Mouse (Mus musculus) E14TG2a.4 (cell line): ENCODE measurements around the gene Larp4b.
A peak's percentile ranks its signal among the peaks of the same experiment; 100 is the strongest.

ENCODE experiments used
- H3K27me3 ChIP-seq: 2 replicates; pipeline ENCODE4 v1.6.1; 2014; ENCODE audit warnings: low read length, control low read depth; ENCODE audit not compliant: insufficient read depth
- H3K36me3 ChIP-seq: 2 replicates; pipeline ENCODE4 v1.6.1; 2014; ENCODE audit warnings: low read length, control low read depth; ENCODE audit not compliant: insufficient read depth
- H3K4me1 ChIP-seq: replicated peaks from 2 replicates; pipeline ENCODE4 v1.6.1; 2014; ENCODE audit warnings: low read depth, low read length, control low read depth
- H3K4me3 ChIP-seq: replicated peaks from 2 replicates; pipeline ENCODE4 v1.5.1; 2014; ENCODE audit warnings: mild to moderate bottlenecking, low read length
- H3K9me3 ChIP-seq: 2 replicates; pipeline ENCODE4 v1.6.1; 2014; ENCODE audit warnings: low read length, control low read depth
- CTCF ChIP-seq: conservative IDR thresholded peaks from 2 replicates; pipeline ENCODE4 v1.5.1; 2014; ENCODE audit warnings: low read length
- NANOG ChIP-seq: IDR thresholded peaks from 2 replicates; pipeline ENCODE4 v1.6.1; 2014; ENCODE audit warnings: borderline replicate concordance, low read length, mixed read lengths
- POU5F1 ChIP-seq: IDR thresholded peaks from 2 replicates; pipeline ENCODE4 v1.6.1; 2014; ENCODE audit warnings: low read length, borderline replicate concordance

The Larp4b gene

GRCm38 (mm10) chr13:9178270-9178669 is 84.6 kb downstream of the Larp4b start:
- Histone ChIP-seq H3K27me3 (no peaks in the 10 kb centered on the region), H3K9me3 (no peaks in the 10 kb centered on the region), H3K4me3 (no peak overlapping the region), H3K4me1 (peaks cover 22% of the 10 kb centered on the region), H3K36me3 (peaks cover 27% of the 10 kb centered on the region)
- no peak for TF ChIP-seq NANOG
- no peak for TF ChIP-seq POU5F1
- no peak for TF ChIP-seq CTCF

- TF ChIP-seq POU5F1 (no peak), CTCF (no peak), NANOG (no peak)
- H3K36me3 ChIP-seq: peaks cover 23% of the 10 kb centered on the region
- peaks cover 20% of the 10 kb centered on the region for H3K4me1 ChIP-seq
- no peaks in the 10 kb centered on the region for H3K27me3 ChIP-seq
- no peaks in the 10 kb centered on the region for H3K9me3 ChIP-seq
- no peak overlapping the region for H3K4me3 ChIP-seq
Observed at GRCm38 (mm10) chr13:9178718-9179117, 85.0 kb downstream of the Larp4b start.

- Histone ChIP-seq H3K27me3 (no peaks in the 10 kb centered on the region), H3K4me3 (no peak overlapping the region; the same call in 1 of the 2 replicates), H3K4me1 (peaks cover 21% of the 10 kb centered on the region), H3K36me3 (peaks cover 8% of the 10 kb centered on the region; the same call in 1 of the 2 replicates), H3K9me3 (no peaks in the 10 kb centered on the region)
- TF ChIP-seq NANOG (no peak), CTCF (no peak), POU5F1 (no peak)
Observed at GRCm38 (mm10) chr13:9180221-9180620, 86.5 kb downstream of the Larp4b start.

GRCm38 (mm10) chr13:9181106-9181505 is 87.4 kb downstream of the Larp4b start:
- Histone ChIP-seq H3K4me1 (peaks cover 22% of the 10 kb centered on the region), H3K36me3 (peaks cover 3% of the 10 kb centered on the region; the same call in 1 of the 2 replicates), H3K9me3 (no peaks in the 10 kb centered on the region), H3K4me3 (no peak overlapping the region), H3K27me3 (0 out of 2 replicates have a peak, but pooled peaks cover 3% of the 10 kb centered on the region)
- TF ChIP-seq NANOG: no peak
- no peak for TF ChIP-seq POU5F1
- no peak for TF ChIP-seq CTCF

- H3K27me3 ChIP-seq: 0 out of 2 replicates have a peak, but pooled peaks cover 3% of the 10 kb centered on the region
- TF ChIP-seq NANOG (peak; percentile 18; the same call in 1 of the 2 replicates), CTCF (peak; percentile 67), POU5F1 (no peak)
- H3K9me3 ChIP-seq: no peaks in the 10 kb centered on the region
- H3K4me3 ChIP-seq: no peak overlapping the region
- peaks cover 22% of the 10 kb centered on the region for H3K4me1 ChIP-seq
- H3K36me3 ChIP-seq: no peaks in the 10 kb centered on the region
Observed at GRCm38 (mm10) chr13:9181666-9182264, 88.1 kb downstream of the Larp4b start.

- Histone ChIP-seq H3K27me3 (0 out of 2 replicates have a peak, but pooled peaks cover 8% of the 10 kb centered on the region), H3K9me3 (no peaks in the 10 kb centered on the region), H3K4me1 (peaks cover 34% of the 10 kb centered on the region), H3K4me3 (no peak overlapping the region), H3K36me3 (no peaks in the 10 kb centered on the region)
- TF ChIP-seq NANOG (no peak), CTCF (no peak), POU5F1 (no peak)
Observed at GRCm38 (mm10) chr13:9184281-9184680, 90.6 kb downstream of the Larp4b start.

GRCm38 (mm10) chr13:9184716-9185115 is 91.0 kb downstream of the Larp4b start:
- H3K4me3 ChIP-seq: no peak overlapping the region
- H3K9me3 ChIP-seq: no peaks in the 10 kb centered on the region
- H3K36me3 ChIP-seq: no peaks in the 10 kb centered on the region
- TF ChIP-seq NANOG: no peak
- TF ChIP-seq CTCF: no peak
- TF ChIP-seq POU5F1: no peak
- 0 out of 2 replicates have a peak, but pooled peaks cover 8% of the 10 kb centered on the region for H3K27me3 ChIP-seq
- peaks cover 29% of the 10 kb centered on the region for H3K4me1 ChIP-seq

- Histone ChIP-seq H3K36me3 (no peaks in the 10 kb centered on the region), H3K27me3 (peaks cover 12% of the 10 kb centered on the region), H3K9me3 (no peaks in the 10 kb centered on the region), H3K4me3 (no peak overlapping the region), H3K4me1 (peaks cover 31% of the 10 kb centered on the region)
- no peak for TF ChIP-seq CTCF
Observed at GRCm38 (mm10) chr13:9187156-9187555, 93.5 kb downstream of the Larp4b start.
